Mouse (Mus musculus): ENCODE measurements around the gene Gsap. TPM values are rescaled to one million over a fixed set of nuclear protein-coding genes. Genes with fewer than 3 reads are reported as not detected.
A peak's percentile ranks its signal among the peaks of the same experiment; 100 is the strongest.

The Gsap gene
- polyA plus RNA-seq, 1 experiment = 4.5 TPM

DNA sequence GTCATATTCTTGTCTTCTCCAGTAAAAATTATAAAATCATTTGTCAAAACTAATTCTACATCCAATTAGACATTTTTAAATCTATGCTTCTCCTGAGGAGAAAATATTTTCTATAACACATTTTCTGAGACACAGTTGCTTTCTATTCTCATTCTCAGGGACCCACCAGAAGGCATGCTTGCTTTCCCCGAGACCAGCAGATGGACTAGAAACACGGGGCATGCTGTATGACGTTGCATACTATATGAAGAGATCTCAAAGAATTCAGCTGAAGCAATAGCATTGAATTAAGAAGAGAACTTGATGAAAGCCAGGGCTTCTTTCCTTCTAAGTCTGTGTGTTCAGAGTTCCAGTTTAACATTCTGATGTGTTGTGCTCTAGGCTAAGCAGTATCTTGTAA, 128.6 kb downstream of the Gsap start:
- no peaks in the 10 kb centered on the region for H3K27me3 ChIP-seq (ENCODE audit: control insufficient read depth, insufficient read depth, insufficient read length)
- H3K4me3 ChIP-seq (ENCODE audit: insufficient read depth, poor library complexity, severe bottlenecking) = no peak overlapping the region
- H3K79me2 ChIP-seq (ENCODE audit: control insufficient read depth, insufficient read depth) = no peaks in the 10 kb centered on the region
- no peak overlapping the region for H3ac ChIP-seq (ENCODE audit: control insufficient read depth, insufficient read length, low read depth)
- H3K79me3 ChIP-seq (ENCODE audit: low read depth) = no peaks in the 10 kb centered on the region
- TF ChIP-seq CTCF (IDR thresholded peaks at IDR 0.05; ENCODE audit: control insufficient read depth, insufficient read depth, insufficient read length) (no peak), USF1 (IDR thresholded peaks at IDR 0.05; ENCODE audit: low read depth) (no peak), MAX (IDR thresholded peaks at IDR 0.05) (no peak), CEBPB (IDR thresholded peaks at IDR 0.05; ENCODE audit: low read depth) (no peak), MYOD1 (IDR thresholded peaks at IDR 0.05; ENCODE audit: control insufficient read depth, insufficient read length, low read depth) (no peak), MYOG (IDR thresholded peaks at IDR 0.05; ENCODE audit: control insufficient read depth, extremely low read depth, insufficient read length) (no peak), FOSL1 (IDR thresholded peaks at IDR 0.05; ENCODE audit: insufficient read depth, low read length, poor library complexity, severe bottlenecking) (no peak)
- no peaks in the 10 kb centered on the region for H3K36me3 ChIP-seq (ENCODE audit: control insufficient read depth, insufficient read depth)

- no peak overlapping the region for H3ac ChIP-seq (ENCODE audit: control insufficient read depth, insufficient read length, low read depth)
- no peak overlapping the region for H3K4me3 ChIP-seq (ENCODE audit: insufficient read depth, poor library complexity, severe bottlenecking)
- H3K79me3 ChIP-seq (ENCODE audit: low read depth) = no peaks in the 10 kb centered on the region
- no peaks in the 10 kb centered on the region for H3K36me3 ChIP-seq (ENCODE audit: control insufficient read depth, insufficient read depth)
- H3K79me2 ChIP-seq (ENCODE audit: control insufficient read depth, insufficient read depth) = no peaks in the 10 kb centered on the region
- H3K27me3 ChIP-seq (ENCODE audit: control insufficient read depth, insufficient read depth, insufficient read length) = no peaks in the 10 kb centered on the region
- TF ChIP-seq CTCF (IDR thresholded peaks at IDR 0.05; ENCODE audit: control insufficient read depth, insufficient read depth, insufficient read length) (no peak), MYOD1 (IDR thresholded peaks at IDR 0.05; ENCODE audit: control insufficient read depth, insufficient read length, low read depth) (no peak), CEBPB (IDR thresholded peaks at IDR 0.05; ENCODE audit: low read depth) (no peak), MAX (IDR thresholded peaks at IDR 0.05) (no peak), FOSL1 (IDR thresholded peaks at IDR 0.05; ENCODE audit: insufficient read depth, low read length, poor library complexity, severe bottlenecking) (no peak), USF1 (IDR thresholded peaks at IDR 0.05; ENCODE audit: low read depth) (no peak), MYOG (IDR thresholded peaks at IDR 0.05; ENCODE audit: control insufficient read depth, extremely low read depth, insufficient read length) (no peak)
These were observed 134.1 kb downstream of the Gsap start for GRCm38 (mm10) chr5:21320138-21320537.

DNA sequence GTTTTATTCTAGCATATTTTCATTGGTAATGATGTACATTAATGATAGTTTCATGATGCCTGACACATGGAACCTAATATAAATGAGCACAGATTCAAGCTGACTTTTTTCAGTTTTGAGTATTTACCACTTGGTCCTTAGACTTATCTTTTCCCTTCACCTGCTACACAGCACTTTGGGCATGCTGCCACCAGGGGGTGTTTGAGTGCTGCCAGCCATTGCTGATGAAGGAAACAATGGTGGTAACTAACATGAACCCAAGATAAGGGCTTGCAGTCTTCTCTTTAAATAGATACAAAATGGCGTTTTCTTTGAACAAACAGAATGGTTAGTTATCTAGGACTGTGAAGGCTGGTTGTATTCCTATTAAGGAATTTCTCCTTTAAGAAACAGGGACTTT, 140.4 kb downstream of the Gsap start:
- no peak overlapping the region for H3ac ChIP-seq (ENCODE audit: control insufficient read depth, insufficient read length, low read depth)
- no peak overlapping the region for H3K4me3 ChIP-seq (ENCODE audit: insufficient read depth, poor library complexity, severe bottlenecking)
- H3K79me2 ChIP-seq (ENCODE audit: control insufficient read depth, insufficient read depth) = no peaks in the 10 kb centered on the region
- peaks cover 10% of the 10 kb centered on the region for H3K27me3 ChIP-seq (ENCODE audit: control insufficient read depth, insufficient read depth, insufficient read length)
- no peaks in the 10 kb centered on the region for H3K36me3 ChIP-seq (ENCODE audit: control insufficient read depth, insufficient read depth)
- no peak for TF ChIP-seq MYOD1 (IDR thresholded peaks at IDR 0.05; ENCODE audit: control insufficient read depth, insufficient read length, low read depth)
- TF ChIP-seq CTCF (IDR thresholded peaks at IDR 0.05; ENCODE audit: control insufficient read depth, insufficient read depth, insufficient read length) = peak; percentile 24
- no peak for TF ChIP-seq MYOG (IDR thresholded peaks at IDR 0.05; ENCODE audit: control insufficient read depth, extremely low read depth, insufficient read length)
- no peaks in the 10 kb centered on the region for H3K79me3 ChIP-seq (ENCODE audit: low read depth)

- Histone ChIP-seq H3K79me2 (ENCODE audit: control insufficient read depth, insufficient read depth) (no peaks in the 10 kb centered on the region), H3ac (ENCODE audit: control insufficient read depth, insufficient read length, low read depth) (no peak overlapping the region), H3K36me3 (ENCODE audit: control insufficient read depth, insufficient read depth) (no peaks in the 10 kb centered on the region)
These were observed 142.5 kb downstream of the Gsap start for GRCm38 (mm10) chr5:21328560-21328959.

DNA sequence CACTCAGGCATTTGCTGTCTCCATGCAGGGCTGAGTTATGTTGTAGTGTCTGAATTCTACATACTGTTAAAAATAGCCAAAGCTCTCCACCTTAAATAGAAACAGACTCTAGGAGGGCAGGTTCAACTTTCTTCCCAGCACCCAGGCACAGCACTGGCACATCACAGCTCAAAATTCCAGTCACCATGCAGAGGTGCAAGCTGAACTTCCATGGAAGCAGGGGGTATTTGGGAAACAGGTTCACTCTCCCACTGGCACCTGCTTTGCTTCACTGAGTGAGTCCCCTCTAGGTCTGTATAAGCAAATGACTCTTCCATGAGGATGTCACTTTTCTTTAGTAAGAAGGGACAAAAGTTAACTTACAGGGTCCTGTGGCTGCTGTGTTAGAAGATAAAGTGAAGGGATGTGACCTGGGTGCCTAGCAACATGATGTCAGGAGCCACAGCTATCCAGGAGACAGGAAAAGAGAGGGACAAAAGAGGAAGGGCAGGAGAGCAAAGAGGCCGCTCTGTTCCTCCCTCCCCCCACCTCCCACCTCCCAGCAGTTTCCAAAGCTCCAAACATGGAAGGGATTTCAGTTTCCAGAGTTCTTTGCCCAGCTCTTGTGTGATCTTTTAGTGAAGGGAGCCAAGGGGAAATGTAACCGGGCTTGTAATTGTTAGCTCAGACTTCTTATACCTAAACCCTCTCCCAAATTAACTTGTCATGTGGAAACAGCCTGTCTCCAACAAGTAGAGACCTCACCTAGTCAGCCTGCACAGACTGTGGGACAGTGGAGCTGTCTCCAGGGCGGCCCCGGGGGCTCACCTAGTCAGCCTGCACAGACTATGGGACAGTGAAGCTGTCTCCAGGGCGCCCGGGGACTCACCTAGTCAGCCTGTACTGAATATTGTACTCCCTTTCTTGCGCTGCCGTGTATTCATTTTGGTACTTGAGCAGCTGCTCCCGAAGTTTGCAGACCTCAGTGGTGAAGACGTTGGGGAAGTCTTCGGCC, 143.9 kb downstream of the Gsap start:
- Histone ChIP-seq H3K27me3 (ENCODE audit: control insufficient read depth, insufficient read depth, insufficient read length) (peaks cover 21% of the 10 kb centered on the region), H3ac (ENCODE audit: control insufficient read depth, insufficient read length, low read depth) (no peak overlapping the region), H3K79me3 (ENCODE audit: low read depth) (no peaks in the 10 kb centered on the region), H3K79me2 (ENCODE audit: control insufficient read depth, insufficient read depth) (no peaks in the 10 kb centered on the region), H3K4me3 (ENCODE audit: insufficient read depth, poor library complexity, severe bottlenecking) (no peak overlapping the region), H3K36me3 (ENCODE audit: control insufficient read depth, insufficient read depth) (no peaks in the 10 kb centered on the region)
- TF ChIP-seq CEBPB (IDR thresholded peaks at IDR 0.05; ENCODE audit: low read depth) = no peak
- no peak for TF ChIP-seq MYOG (IDR thresholded peaks at IDR 0.05; ENCODE audit: control insufficient read depth, extremely low read depth, insufficient read length)
- TF ChIP-seq FOSL1 (IDR thresholded peaks at IDR 0.05; ENCODE audit: insufficient read depth, low read length, poor library complexity, severe bottlenecking) = no peak
- TF ChIP-seq USF1 (IDR thresholded peaks at IDR 0.05; ENCODE audit: low read depth) = no peak
- TF ChIP-seq MAX (IDR thresholded peaks at IDR 0.05) = no peak
- no peak for TF ChIP-seq CTCF (IDR thresholded peaks at IDR 0.05; ENCODE audit: control insufficient read depth, insufficient read depth, insufficient read length)
- no peak for TF ChIP-seq MYOD1 (IDR thresholded peaks at IDR 0.05; ENCODE audit: control insufficient read depth, insufficient read length, low read depth)

More at GRCm38 (mm10) chr5:21328560-21328959, 142.5 kb downstream of the Gsap start:
- H3K79me3 ChIP-seq (ENCODE audit: low read depth) = no peaks in the 10 kb centered on the region
- peaks cover 17% of the 10 kb centered on the region for H3K27me3 ChIP-seq (ENCODE audit: control insufficient read depth, insufficient read depth, insufficient read length)
- H3K4me3 ChIP-seq (ENCODE audit: insufficient read depth, poor library complexity, severe bottlenecking) = no peak overlapping the region
- TF ChIP-seq FOSL1 (IDR thresholded peaks at IDR 0.05; ENCODE audit: insufficient read depth, low read length, poor library complexity, severe bottlenecking) (no peak), CEBPB (IDR thresholded peaks at IDR 0.05; ENCODE audit: low read depth) (no peak), MYOD1 (IDR thresholded peaks at IDR 0.05; ENCODE audit: control insufficient read depth, insufficient read length, low read depth) (no peak), MYOG (IDR thresholded peaks at IDR 0.05; ENCODE audit: control insufficient read depth, extremely low read depth, insufficient read length) (no peak), MAX (IDR thresholded peaks at IDR 0.05) (no peak)

Data from C2C12 (cell line).